Mouse (Mus musculus) heart, adult 18-20 months (tissue): ENCODE data around the gene Tmem208. TPM values are rescaled to one million over a fixed set of nuclear protein-coding genes. Genes with fewer than 3 reads are reported as not detected.

ENCODE experiments used
- DNase-seq, 2 experiments: peaks; one replicate each; pipeline ENCODE4 v3.0.0; 2021 to 2022; ENCODE audit warnings: mixed read lengths in 1 of 2
- microRNA-seq, 2 experiments: library from miRNA; unstranded; fragments of <30 nt; microRNA quantifications; one replicate each; pipeline ENCODE4 v1.2.0; 2022
- total RNA-seq, 2 experiments: library from RNA; stranded (reverse); gene quantifications; 2 replicates each; pipeline ENCODE4 v1.2.3; 2021

Gene Tmem208
- total RNA-seq, 2 experiments from 2014 or later, result 24.3 to 26.6 TPM

DNA sequence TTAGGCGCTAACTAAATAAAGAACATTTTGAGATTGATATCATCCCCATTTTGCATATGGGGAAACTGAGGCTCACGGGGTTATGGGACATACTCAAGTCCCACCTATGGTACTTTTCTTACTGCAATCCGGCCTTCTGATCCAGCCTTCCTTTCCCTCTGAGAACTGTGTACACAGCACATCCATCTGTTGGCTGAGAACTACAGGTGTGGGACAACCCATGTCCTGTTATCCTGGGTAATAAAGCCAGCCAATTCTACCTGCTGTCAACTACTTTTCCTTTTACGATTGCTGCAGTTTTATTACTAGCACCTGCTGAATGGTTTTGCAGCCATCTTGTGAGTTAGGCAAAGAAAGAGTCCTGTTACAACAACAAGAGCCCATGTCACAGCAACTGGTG, 28.4 kb downstream of the Tmem208 start:
- no peak for DNase-seq

DNA sequence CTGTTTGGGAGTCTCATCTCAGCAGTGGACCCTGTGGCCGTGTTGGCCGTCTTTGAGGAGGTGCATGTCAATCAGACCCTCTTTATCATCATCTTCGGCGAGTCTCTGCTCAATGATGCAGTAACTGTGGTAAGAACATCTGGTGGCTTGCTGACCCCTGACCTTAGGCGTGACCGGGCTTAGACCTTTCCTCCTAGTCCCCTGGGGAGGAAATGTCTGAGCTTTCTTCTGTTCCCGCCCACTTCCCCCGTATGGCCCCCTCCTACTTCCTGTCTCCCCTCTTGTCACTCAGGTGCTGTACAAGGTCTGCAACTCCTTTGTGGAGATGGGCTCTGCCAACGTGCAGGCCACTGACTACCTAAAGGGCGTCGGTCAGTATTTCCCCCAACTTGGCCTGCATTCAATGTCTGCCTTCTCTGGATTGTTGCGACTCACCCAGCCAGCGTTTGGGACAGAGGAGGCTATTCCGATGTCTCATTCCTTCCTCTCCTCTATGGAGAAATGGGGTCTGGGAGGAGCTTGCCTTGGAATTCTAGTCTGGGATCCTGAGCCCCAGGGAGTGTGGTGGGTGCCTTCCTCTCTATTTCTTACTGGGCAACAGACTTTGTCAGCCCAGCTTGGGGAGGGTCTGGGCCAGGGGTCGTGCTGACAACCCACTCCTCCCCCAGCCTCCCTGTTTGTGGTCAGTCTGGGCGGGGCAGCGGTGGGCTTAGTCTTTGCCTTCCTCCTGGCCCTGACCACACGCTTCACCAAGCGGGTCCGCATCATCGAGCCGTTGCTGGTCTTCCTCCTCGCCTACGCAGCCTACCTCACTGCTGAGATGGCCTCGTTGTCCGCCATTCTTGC, 29.2 kb downstream of the Tmem208 start:
- DNase-seq, result peak; percentile 58 to 77

DNA sequence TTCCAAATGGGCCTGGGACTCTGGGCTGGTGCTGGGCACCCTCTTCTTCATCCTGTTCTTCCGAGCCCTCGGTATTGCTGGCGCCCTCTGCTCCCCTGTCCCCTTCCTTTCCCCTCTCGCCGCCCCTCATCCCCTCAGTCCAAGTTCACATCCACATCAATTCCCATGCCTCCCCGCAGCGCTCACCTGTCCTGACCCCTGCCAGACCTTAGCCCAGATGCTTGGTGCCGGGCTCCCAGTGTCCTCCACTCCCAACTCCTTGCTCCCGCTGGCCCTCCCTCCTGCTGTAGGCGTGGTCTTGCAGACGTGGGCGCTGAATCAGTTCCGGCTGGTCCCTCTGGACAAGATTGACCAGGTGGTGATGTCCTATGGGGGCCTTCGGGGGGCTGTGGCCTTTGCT, 30.5 kb downstream of the Tmem208 start:
- DNase-seq, result no peak

DNA sequence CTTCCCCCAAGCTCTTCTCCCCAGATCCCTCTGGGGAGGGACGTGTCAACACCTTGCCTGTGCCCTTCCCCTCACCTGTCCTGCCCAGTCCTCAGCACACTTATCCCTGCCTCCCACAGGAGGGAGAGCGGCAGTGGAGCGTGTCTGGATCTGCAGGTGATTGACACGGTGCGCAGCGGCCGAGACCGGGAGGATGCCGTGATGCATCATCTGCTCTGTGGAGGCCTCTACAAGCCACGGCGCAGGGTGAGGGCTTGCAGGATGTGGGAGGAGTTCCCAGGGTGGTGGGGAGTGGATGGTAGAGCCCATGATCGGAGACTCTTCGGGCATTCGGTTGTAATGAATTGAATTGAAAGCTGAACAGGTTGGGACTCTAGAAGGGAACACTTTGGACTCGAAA, 33.1 kb downstream of the Tmem208 start:
- no peak for DNase-seq

DNA sequence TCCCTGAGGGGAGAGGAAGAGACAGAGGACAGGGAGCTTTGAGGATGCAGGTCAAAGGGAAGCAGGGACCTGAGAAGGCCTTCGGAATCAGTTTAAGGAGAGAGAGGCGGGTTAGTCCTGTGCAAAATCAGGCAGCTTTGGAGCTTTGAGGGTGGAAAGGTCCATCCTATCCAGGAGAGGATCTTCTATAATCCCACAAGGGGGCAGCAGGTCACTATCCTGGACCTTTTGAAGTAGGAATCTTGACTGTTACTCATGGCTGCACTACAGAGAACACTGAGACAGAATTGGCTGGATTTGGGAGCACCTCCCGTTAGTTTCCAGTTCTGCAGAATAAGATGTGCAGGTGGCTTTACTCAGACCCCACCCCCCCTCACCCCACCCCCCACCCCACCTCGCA, 33.5 kb downstream of the Tmem208 start:
- DNase-seq, result no peak

DNA sequence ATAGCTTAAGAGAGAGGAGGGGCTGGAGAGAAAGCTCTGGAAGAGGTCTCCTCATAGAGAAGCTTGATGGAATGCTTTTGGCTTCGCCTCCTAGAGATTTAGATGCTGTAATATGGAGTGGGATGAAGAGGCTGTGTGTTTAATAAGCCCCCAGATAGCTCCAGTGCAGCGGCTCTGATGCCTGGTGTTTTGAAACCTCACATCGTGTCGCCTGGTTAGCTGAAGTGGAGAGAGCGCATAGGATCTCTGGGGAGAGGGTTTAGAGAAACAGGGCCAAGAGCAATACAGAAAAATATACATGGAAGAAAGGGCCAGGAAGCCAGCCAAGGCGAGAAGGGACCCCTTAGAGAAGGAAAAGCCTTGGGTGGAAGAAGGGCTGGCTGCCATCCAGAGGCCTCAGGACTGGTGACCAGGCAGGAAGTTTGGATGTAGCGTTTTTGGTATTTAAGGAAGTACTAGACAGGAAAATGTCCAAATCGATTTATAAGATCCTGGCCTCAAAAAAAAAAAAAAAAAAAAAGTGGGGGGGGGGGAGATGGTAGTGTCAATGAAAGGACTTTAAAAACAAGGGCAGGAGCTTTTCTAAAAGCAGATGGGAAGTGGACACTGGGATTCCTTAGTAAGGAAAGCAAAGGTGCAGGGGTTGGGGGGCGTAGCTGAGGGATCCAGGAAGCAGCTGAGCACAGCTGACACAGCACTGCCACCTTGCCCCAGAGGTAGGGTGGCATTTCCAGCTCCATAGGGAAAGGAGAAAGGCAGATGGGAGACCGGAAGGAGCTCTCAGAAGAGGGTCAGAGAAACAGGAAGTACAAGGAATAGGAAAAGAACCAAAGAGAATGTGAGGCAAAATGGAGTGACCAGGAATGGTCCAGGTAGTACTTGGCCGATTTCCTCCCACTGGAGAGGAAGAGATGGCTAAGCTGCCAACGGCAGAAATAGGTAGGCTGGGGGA, 35.9 kb downstream of the Tmem208 start:
- peak; percentile 42 to 58 for DNase-seq

DNA sequence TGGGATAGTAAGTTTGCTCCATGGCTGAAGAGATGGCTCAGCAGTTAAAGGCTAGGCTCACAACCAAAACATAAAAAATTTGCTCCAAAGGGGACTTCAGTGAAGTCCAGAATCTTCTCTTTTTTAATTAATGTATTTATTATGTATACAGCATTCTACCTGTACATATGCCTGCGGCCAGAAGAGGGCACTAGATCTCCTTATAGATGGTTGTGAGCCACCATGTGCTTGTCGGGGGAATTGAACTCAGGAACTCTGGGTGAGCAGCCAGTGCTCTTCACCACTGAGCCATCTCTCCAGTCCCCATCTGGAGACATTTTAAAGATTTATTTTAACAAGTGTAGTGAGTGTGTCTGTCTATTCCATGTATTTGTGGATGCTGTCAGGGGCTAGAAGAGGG, 41.0 kb downstream of the Tmem208 start:
- no peak for DNase-seq

DNA sequence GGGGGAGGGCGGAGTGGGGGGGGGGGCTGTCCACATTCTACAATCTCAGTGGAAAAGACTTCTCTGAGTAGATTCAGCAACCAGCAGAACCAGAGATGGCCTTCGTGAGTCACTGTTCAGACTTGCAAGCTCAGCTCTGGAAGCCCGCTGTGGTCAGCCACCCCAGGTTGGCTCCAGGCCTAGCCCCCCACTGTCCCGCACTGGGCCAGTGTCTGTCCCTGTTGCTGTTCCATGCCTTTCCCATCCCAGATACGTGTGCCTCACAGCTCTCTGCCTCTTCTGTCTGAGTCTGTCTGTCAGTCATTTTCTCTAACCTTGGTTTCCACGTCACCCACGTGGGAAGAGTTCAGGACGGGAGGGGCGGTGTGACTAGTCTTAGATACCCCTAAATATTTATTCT, 46.3 kb downstream of the Tmem208 start:
- no peak for DNase-seq

DNA sequence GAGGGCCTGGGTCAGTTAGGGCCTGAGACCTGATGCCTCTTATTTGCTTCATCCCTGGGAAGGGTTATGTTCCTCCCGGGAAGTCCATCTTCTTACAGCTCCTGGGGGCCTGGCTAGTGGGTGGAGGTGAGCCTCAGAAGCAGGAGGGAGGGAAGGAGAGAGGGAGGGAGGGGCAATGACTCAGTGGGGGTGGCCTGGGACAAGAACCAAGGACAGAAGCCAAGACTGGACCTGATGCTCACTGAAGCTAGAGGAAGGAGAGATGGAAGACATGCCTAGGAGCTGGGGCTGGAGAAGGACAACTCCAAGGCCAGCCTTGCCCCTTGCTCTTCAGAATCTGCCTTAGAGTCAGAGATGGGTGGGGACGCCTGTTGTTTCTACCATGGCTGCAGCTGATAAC, 46.9 kb downstream of the Tmem208 start, which contains the start of gene Plekhg4:
TSS of gene Plekhg4 (plus strand) at position 243 of the 400 bp plus-strand sequence.
- no peak for DNase-seq

DNA sequence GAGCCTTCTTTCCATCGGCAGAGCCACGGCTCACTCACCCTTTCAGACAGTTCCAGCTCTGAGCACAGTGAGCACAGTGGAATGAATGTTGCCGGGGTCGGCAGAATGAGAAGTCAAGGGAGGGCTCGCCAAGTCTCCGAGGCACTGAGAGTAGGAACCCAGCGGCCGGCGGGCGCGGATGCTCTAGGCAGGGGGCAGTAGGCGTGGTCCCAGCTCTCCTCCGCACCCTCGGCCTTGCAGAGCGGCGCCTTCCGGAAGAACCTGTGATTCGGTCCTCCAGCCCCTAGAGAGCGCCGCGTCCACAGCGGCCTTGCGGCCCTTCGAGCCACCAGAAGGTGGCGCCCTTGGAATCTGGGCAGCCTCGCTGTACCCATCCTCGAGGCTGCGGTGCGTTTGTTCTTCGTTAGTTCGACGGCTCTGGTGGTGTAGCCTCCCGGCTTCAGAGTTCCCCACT, 48.4 kb downstream of the Tmem208 start:
- no peak for DNase-seq

DNA sequence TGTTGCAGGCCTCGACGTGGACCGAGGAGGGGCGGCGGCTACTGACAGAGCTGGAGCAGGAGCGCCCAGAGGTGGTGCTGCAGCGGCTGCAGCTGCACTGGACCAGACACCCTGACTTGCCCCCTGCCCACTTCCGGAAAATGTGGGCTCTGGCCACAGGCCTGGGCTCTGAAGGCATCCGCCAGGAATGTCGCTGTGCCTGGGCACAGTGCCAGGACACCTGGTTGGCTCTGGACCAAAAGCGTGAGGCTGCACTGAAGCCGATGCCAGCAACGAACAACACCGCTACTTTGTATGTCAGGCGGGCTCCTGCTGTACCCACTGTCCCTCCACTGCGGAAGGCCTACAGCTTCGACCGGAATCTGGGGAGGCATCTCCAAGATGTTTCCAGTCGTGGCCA, 52.5 kb downstream of the Tmem208 start:
- DNase-seq, result peak in 1 of 2 experiments; percentile 45

DNA sequence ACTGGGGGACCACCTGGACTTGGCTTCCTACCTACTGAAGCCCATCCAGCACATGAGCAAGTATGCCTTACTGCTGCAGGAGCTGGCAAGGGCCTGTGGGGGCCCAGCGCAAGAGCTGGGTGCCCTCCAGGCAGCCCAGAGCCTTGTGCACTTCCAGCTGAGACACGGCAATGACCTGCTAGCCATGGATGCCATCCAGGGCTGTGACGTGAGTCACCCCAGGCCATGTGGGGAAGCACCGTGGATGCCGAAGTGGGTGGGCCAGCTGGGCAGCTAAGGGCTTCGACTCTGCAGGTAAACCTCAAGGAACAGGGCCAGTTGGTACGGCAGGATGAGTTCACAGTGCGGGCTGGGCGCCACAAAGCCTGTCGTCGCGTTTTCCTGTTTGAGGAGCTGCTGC, 54.2 kb downstream of the Tmem208 start:
- no peak for DNase-seq

DNA sequence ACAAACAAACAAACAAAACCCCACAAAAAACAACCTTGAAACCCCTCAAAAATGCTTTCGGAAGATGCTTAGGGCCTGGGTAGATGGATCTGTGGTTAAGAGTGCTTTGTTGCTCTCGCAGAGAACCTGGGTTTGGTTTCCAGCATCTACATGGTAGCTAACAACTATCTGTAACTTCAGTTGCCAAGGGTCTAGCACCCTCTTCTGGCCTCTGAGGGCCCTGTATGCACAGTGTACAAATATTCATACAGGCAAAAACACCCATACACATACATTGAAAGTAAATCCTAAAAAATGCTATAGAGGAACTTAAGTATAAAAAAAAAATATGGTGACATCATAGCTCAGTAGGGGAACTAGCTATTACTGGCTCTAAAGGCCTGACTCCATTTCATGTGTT, 57.9 kb downstream of the Tmem208 start:
- no peak for DNase-seq

Small RNA genes lying within 50 kb of the gene (microRNA-seq; reads per million reads assigned to microRNA genes)
- gene Gm27320, result 0 reads per million in 2 experiments
- gene Mir328, result 2,157 to 3,272 reads per million in 2 experiments

Other genes starting within 250 kb of the Tmem208 start
- gene Ces3b, start 242.6 kb upstream of the Tmem208 start, total RNA-seq, result not detected
- gene Ces4a, start 194.6 kb upstream of the Tmem208 start, total RNA-seq, result not detected
- 10 to 100 TPM; 19.6 to 21.7 TPM for gene Cbfb, start 155.7 kb upstream of the Tmem208 start, total RNA-seq
- gene D230025D16Rik, start 101.2 kb upstream of the Tmem208 start, total RNA-seq, result 10 to 100 TPM; 18.1 to 19.4 TPM
- gene B3gnt9, start 71.2 kb upstream of the Tmem208 start, total RNA-seq, result 1 to 10 TPM; 3.3 TPM
- 1 to 10 TPM; 4.9 to 5.8 TPM for gene Tradd, start 61.7 kb upstream of the Tmem208 start, total RNA-seq
- gene Fbxl8, start 61.7 kb upstream of the Tmem208 start, total RNA-seq, result 1 to 10 TPM; 2.9 to 3.0 TPM
- gene Hsf4, start 56.6 kb upstream of the Tmem208 start, total RNA-seq, result 1 to 10 TPM; 4.6 to 4.7 TPM
- gene Nol3, start 50.2 kb upstream of the Tmem208 start, total RNA-seq, result 10 to 100 TPM; 22.1 to 25.7 TPM
- 1 to 10 TPM; 1.1 to 1.6 TPM for gene 4931428F04Rik, start 36.5 kb upstream of the Tmem208 start, total RNA-seq
- gene Exoc3l, start 30.3 kb upstream of the Tmem208 start, total RNA-seq, result 1 to 10 TPM; 2.9 to 3.0 TPM
- 10 to 100 TPM; 21.6 TPM for gene E2f4, start 28.7 kb upstream of the Tmem208 start, total RNA-seq
- 1 to 10 TPM in 1 of 2 experiments, under 1 TPM in 1; 0.60 to 1.6 TPM for gene Elmo3, start 20.8 kb upstream of the Tmem208 start, total RNA-seq
- under 1 TPM; 0.59 to 0.60 TPM for gene Lrrc29, start 76 bp upstream of the Tmem208 start, total RNA-seq
- gene Fhod1, start 21.6 kb downstream of the Tmem208 start, total RNA-seq, result 1 to 10 TPM; 4.5 to 5.2 TPM
- gene Slc9a5, start 22.5 kb downstream of the Tmem208 start, total RNA-seq, result under 1 TPM; 0.37 to 0.39 TPM
- gene Plekhg4, start 46.9 kb downstream of the Tmem208 start, total RNA-seq, result not detected
- not detected for gene Kctd19, start 87.1 kb downstream of the Tmem208 start, total RNA-seq
- gene Lrrc36, start 87.2 kb downstream of the Tmem208 start, total RNA-seq, result under 1 TPM; 0.27 to 0.64 TPM
- 10 to 100 TPM; 38.0 to 41.4 TPM for gene Tppp3, start 145.2 kb downstream of the Tmem208 start, total RNA-seq
- gene Zdhhc1, start 170.5 kb downstream of the Tmem208 start, total RNA-seq, result 10 to 100 TPM; 12.5 to 14.2 TPM
- under 1 TPM; 0.21 to 0.22 TPM for gene Hsd11b2, start 192.4 kb downstream of the Tmem208 start, total RNA-seq
- 10 to 100 TPM; 50.4 to 53.2 TPM for gene Atp6v0d1, start 239.7 kb downstream of the Tmem208 start, total RNA-seq